Mouse (Mus musculus): ENCODE measurements around the gene Gprin2. TPM values are rescaled to one million over a fixed set of nuclear protein-coding genes. Genes with fewer than 3 reads are reported as not detected.

The Gprin2 gene
- polyA plus RNA-seq, 1 experiment = not detected

DNA sequence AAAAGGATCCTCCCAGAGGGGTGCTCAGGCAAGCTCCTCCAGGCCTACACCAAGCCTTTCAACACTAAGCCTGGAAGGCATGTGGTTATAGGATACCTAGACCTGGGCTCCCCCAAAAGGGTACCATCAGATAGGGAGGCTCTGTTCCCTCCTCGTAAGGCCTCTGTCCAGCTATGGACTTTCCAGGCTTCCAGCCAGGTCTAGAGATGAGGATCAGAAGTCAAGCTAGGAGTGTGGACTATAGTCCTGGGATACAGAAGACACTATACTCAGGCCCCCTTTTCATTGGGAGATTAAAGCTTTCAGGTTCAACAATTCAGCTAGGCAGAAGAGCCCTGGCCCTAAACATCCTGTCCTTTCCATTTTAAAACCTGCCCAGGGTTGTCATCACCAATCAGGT is 18.4 kb downstream of the Gprin2 start:
- H3K36me3 ChIP-seq (ENCODE audit: control insufficient read depth) = no peaks in the 10 kb centered on the region
- TF ChIP-seq GATA1 (IDR thresholded peaks at IDR 0.05; ENCODE audit: low read length) = no peak
- H3K4me1 ChIP-seq (ENCODE audit: control insufficient read depth) = no peaks in the 10 kb centered on the region
- no peak overlapping the region for H3K4me3 ChIP-seq (replicated peaks)
- H3K27me3 ChIP-seq (ENCODE audit: control insufficient read depth) = no peaks in the 10 kb centered on the region
- H3K9me3 ChIP-seq (ENCODE audit: control insufficient read depth, low read length) = no peaks in the 10 kb centered on the region

DNA sequence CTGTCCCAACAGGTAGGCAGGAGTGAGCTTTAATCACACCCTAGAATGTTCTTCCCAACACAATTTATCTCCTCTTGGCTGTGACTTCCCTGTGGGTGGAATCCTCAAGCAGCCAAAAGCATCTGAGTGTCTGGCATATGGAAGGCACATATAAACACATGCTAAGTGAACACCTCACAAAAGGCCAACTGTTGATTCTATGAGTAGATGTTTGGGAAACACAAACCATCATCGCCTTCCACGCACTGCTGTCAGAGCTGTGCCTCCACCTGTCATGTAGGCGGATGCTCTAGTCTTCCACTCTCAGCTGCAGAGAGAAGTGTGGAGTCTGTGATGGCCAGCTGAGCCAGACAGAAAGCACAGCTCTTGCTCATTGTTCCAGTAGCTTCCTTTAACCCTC is 22.1 kb downstream of the Gprin2 start:
- Histone ChIP-seq H3K27me3 (ENCODE audit: control insufficient read depth) (no peaks in the 10 kb centered on the region), H3K4me1 (ENCODE audit: control insufficient read depth) (no peaks in the 10 kb centered on the region), H3K9me3 (ENCODE audit: control insufficient read depth, low read length) (no peaks in the 10 kb centered on the region), H3K4me3 (replicated peaks) (no peak overlapping the region), H3K36me3 (ENCODE audit: control insufficient read depth) (no peaks in the 10 kb centered on the region)
- TF ChIP-seq GATA1 (IDR thresholded peaks at IDR 0.05; ENCODE audit: low read length) (no peak), TAL1 (IDR thresholded peaks at IDR 0.05; ENCODE audit: low read length) (no peak)

DNA sequence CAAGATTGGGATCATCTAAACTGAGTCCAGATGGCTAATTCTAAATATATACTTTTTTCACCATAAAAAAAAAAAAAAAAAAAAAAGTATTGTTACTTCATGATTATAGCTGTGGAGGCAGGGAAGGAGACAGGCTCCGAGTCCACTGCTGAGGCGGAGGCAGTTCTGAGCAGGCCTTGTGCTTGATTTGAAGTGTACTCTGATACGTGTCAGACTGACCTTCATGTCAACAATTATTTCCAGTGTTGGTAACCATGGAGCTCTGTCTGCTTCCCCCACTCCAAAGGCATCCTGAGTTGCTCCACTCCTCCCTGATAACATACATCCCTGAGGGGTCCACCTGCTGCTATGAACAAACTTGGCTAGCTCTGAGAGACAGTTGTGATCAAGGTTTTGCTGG is 30.3 kb downstream of the Gprin2 start:
- H3K4me3 ChIP-seq (replicated peaks) = no peak overlapping the region
- H3K36me3 ChIP-seq (ENCODE audit: control insufficient read depth) = no peaks in the 10 kb centered on the region
- no peaks in the 10 kb centered on the region for H3K4me1 ChIP-seq (ENCODE audit: control insufficient read depth)
- TF ChIP-seq TAL1 (IDR thresholded peaks at IDR 0.05; ENCODE audit: low read length) = no peak
- no peak for TF ChIP-seq GATA1 (IDR thresholded peaks at IDR 0.05; ENCODE audit: low read length)
- no peaks in the 10 kb centered on the region for H3K27me3 ChIP-seq (ENCODE audit: control insufficient read depth)
- no peaks in the 10 kb centered on the region for H3K9me3 ChIP-seq (ENCODE audit: control insufficient read depth, low read length)

DNA sequence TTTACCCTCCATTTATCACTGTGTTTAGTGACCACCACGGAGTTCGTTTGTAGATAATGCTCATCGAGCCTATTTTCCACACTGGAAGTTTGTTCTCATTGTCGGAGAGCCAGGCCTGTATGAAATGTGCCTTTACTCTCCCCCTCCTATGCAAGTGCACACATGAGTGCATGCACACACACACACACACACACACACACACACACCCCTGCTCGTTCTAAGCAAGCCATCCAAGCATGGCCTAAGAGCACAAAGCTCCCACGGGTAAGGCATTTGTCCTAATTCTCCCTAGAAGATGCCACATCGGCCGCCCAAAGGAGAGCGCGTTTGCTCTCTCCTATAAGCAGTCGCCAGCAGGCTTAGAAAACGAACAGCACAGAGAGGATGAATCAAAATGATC is 45.7 kb downstream of the Gprin2 start:
- no peak overlapping the region for H3K4me3 ChIP-seq (replicated peaks)
- no peaks in the 10 kb centered on the region for H3K27me3 ChIP-seq (ENCODE audit: control insufficient read depth)
- no peaks in the 10 kb centered on the region for H3K9me3 ChIP-seq (ENCODE audit: control insufficient read depth, low read length)

DNA sequence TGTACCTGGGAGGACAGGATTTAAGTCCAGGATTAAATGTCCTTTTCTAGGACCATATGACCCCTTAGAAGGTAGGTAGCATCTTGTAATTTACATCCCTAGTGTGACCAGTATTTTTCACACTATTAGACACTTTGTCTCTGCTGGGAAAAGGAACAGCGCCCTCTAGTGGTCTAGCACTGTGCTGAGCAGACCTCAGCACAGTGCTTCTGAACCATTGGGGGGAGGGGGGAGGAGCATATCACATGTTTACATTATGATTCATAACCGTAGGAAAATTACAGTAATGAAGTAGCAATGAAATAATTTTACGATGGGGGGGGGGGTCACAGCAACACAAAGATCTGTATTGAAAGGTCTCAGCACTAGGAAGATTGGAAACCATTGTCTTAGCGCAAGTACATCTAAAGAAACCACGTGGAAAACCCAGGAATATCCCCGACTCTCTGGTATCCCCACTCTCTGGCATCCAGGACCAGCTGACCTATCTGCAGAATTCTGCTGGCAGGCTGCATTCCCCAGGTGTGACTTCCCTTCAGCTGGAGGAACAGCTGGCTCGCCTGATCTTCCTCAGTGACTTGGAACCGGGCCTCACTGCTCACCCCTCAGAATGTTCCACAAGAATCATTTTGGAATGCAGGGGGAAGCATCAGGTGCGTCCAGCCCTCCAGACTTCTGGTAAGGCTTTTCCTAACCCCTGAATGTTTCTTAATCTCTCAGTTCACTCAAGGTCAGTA is 46.7 kb downstream of the Gprin2 start:
- H3K4me3 ChIP-seq (replicated peaks) = no peak overlapping the region
- TF ChIP-seq GATA1 (IDR thresholded peaks at IDR 0.05; ENCODE audit: low read length) (no peak), TAL1 (IDR thresholded peaks at IDR 0.05; ENCODE audit: low read length) (no peak)

More for the DNA sequence above, 45.7 kb downstream of the Gprin2 start:
- TF ChIP-seq TAL1 (IDR thresholded peaks at IDR 0.05; ENCODE audit: low read length) (no peak), GATA1 (IDR thresholded peaks at IDR 0.05; ENCODE audit: low read length) (no peak)
- Histone ChIP-seq H3K4me1 (ENCODE audit: control insufficient read depth) (no peaks in the 10 kb centered on the region), H3K36me3 (ENCODE audit: control insufficient read depth) (no peaks in the 10 kb centered on the region)

DNA sequence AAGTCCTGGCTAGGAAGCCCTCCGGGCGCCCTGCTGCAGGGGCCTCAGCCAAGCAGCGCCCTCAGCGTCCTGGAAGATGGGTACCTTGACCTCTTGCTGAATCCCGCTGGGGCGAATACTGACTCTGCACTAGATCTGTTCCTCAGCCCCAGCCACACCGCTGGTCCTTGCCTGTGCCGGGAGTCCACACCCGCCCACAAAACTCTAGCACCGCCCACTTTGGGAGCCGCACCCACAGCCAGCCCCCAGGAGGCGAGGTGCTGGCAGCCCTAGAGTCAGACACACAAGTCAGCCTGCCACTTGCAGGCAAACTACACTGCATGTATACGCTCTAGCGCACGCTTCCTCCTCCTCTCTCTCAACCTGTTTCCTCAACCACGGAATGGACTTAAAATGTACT is 49.1 kb downstream of the Gprin2 start, which contains the start of gene Npy4r:
Gene Npy4r (minus strand): TSS at position 148 of the 400 bp plus-strand sequence.
- H3K4me1 ChIP-seq (ENCODE audit: control insufficient read depth) = no peaks in the 10 kb centered on the region
- no peak within 1 kb of the TSS for H3K4me3 ChIP-seq (replicated peaks)
- no peaks in the 10 kb centered on the region for H3K9me3 ChIP-seq (ENCODE audit: control insufficient read depth, low read length)
- TF ChIP-seq TAL1 (IDR thresholded peaks at IDR 0.05; ENCODE audit: low read length) = no peak
- no peak for TF ChIP-seq GATA1 (IDR thresholded peaks at IDR 0.05; ENCODE audit: low read length)
- H3K36me3 ChIP-seq (ENCODE audit: control insufficient read depth) = no peaks in the 10 kb centered on the region
- H3K27me3 ChIP-seq (ENCODE audit: control insufficient read depth) = no peaks in the 10 kb centered on the region

More for the DNA sequence above, 46.7 kb downstream of the Gprin2 start:
- Histone ChIP-seq H3K36me3 (ENCODE audit: control insufficient read depth) (no peaks in the 10 kb centered on the region), H3K9me3 (ENCODE audit: control insufficient read depth, low read length) (no peaks in the 10 kb centered on the region), H3K4me1 (ENCODE audit: control insufficient read depth) (no peaks in the 10 kb centered on the region), H3K27me3 (ENCODE audit: control insufficient read depth) (no peaks in the 10 kb centered on the region)

DNA sequence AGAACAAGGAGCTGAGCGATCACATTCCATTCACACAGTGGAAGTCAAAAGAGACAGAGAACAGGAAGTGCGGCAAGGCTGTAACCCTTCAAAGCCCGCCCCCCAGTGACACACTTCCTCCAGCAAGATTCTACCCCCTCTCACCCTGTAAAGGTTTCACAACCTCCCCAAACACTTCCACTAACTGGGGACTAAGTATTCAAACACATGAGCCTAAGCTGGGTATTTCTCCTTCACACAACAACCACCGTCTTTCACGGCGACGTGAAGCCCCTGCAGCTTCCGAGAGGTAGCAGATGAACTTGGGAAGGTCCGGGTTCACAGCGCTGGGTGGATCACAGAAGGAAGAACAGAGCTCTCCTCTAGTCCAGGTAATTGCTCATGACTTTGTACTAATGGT is 58.5 kb downstream of the Gprin2 start:
- no peaks in the 10 kb centered on the region for H3K9me3 ChIP-seq (ENCODE audit: control insufficient read depth, low read length)
- H3K27me3 ChIP-seq (ENCODE audit: control insufficient read depth) = no peaks in the 10 kb centered on the region
- TF ChIP-seq TAL1 (IDR thresholded peaks at IDR 0.05; ENCODE audit: low read length) (no peak), GATA1 (IDR thresholded peaks at IDR 0.05; ENCODE audit: low read length) (no peak)
- no peak overlapping the region for H3K4me3 ChIP-seq (replicated peaks)
- no peaks in the 10 kb centered on the region for H3K36me3 ChIP-seq (ENCODE audit: control insufficient read depth)
- H3K4me1 ChIP-seq (ENCODE audit: control insufficient read depth) = no peaks in the 10 kb centered on the region

DNA sequence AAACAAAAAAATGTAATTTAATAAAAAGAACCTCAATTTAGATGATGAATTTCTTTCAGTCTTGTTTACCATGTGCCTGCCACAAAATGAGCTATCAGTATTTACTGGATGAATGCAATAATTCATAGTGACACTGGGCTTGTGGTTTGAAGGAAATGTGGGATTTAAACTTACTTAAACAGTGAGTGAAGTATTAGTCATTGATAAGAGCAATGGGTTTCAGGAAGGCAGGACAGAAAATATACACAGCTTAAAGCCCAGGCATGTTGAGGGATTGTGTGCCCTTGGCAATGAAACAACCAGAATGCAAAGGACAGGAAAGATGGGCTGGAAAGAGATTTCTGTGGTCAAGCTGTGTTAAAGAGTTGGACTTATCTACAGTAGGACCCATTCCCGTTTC is 59.1 kb downstream of the Gprin2 start:
- Histone ChIP-seq H3K36me3 (ENCODE audit: control insufficient read depth) (no peaks in the 10 kb centered on the region), H3K4me1 (ENCODE audit: control insufficient read depth) (no peaks in the 10 kb centered on the region), H3K27me3 (ENCODE audit: control insufficient read depth) (no peaks in the 10 kb centered on the region), H3K9me3 (ENCODE audit: control insufficient read depth, low read length) (no peaks in the 10 kb centered on the region), H3K4me3 (replicated peaks) (no peak overlapping the region)
- TF ChIP-seq GATA1 (IDR thresholded peaks at IDR 0.05; ENCODE audit: low read length) (no peak), TAL1 (IDR thresholded peaks at IDR 0.05; ENCODE audit: low read length) (no peak)

DNA sequence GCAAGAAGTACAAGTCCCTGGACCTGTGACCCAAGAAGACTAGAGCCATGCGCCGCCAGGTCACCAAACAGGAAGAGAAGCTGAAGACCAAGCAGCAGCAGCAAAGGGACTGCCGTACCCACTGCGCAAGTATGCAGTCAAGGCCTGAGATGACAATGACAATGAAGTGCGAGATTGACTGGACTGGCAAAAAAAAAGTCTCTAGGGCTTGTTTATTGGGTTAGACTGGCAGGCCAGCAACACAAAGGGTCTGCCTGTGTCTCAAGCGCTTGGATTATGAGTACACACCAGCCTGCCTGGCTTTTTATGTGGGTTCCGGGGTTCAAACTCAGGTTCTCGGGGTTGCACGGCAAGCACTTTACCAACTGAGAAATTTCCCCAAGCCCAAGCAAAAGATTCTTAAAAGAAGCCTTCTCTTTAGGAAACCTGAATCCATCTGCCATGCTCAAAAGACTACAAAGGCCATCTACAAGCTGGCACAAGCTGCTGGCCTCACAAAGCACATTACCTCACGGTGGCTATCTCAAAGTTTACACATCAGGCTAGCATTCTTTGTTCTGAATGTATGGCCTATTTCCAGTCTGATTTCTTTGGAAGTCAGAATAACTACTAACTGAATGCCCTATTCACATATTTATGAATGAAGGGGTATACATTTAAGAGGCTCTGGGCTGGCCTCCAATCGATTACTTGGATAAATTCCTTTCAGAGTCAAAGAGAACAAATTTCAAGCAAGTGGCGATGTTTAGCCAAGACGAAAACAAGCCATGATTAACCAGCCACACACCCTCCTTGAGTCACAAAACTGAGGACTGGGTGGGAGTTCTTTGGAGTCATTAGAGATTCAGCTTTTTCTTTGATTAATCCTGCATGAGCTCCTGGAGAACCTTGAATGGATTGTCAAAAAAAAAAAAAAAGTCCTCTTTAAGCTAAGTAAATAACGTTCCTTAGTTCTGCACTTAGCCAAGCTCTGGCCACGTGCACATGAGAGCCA is 61.5 kb downstream of the Gprin2 start:
- Histone ChIP-seq H3K4me1 (ENCODE audit: control insufficient read depth) (no peaks in the 10 kb centered on the region), H3K27me3 (ENCODE audit: control insufficient read depth) (no peaks in the 10 kb centered on the region), H3K36me3 (ENCODE audit: control insufficient read depth) (no peaks in the 10 kb centered on the region), H3K9me3 (ENCODE audit: control insufficient read depth, low read length) (no peaks in the 10 kb centered on the region), H3K4me3 (replicated peaks) (no peak overlapping the region)
- TF ChIP-seq GATA1 (IDR thresholded peaks at IDR 0.05; ENCODE audit: low read length) = no peak
- no peak for TF ChIP-seq TAL1 (IDR thresholded peaks at IDR 0.05; ENCODE audit: low read length)

Other genes with a start within 250 kb of the Gprin2 start
- gene Rbp3, start 247.7 kb downstream of the Gprin2 start, polyA plus RNA-seq (2012) = not detected in 2 replicates
- gene Zfp488, start 222.9 kb downstream of the Gprin2 start, polyA plus RNA-seq (2012) = not detected in 2 replicates
- not detected in 2 replicates for gene Gm30083, start 186.5 kb downstream of the Gprin2 start, polyA plus RNA-seq (2012)
- gene Gm5460, start 184.9 kb downstream of the Gprin2 start, polyA plus RNA-seq (2012) = not detected in 2 replicates
- 0.01 TPM in 1 of 2 replicates, not detected in the other for gene Antxrl, start 148.9 kb downstream of the Gprin2 start, polyA plus RNA-seq (2012)
- gene Anxa8, start 115.7 kb downstream of the Gprin2 start, polyA plus RNA-seq (2012) = not detected in 2 replicates
- gene A630023A22Rik, start 98.9 kb downstream of the Gprin2 start, polyA plus RNA-seq (2012) = not detected in 2 replicates
- gene Npy4r, start 49.2 kb downstream of the Gprin2 start, polyA plus RNA-seq (2012) = not detected in 2 replicates
- gene Syt15, start 17.9 kb upstream of the Gprin2 start, polyA plus RNA-seq (2012) = not detected in 2 replicates
- gene Shld2, start 108.8 kb upstream of the Gprin2 start, polyA plus RNA-seq (2012) = 0.01 and 0.03 TPM in 2 replicates
- gene Glud1, start 109.1 kb upstream of the Gprin2 start, polyA plus RNA-seq (2012) = 0.44 and 0.87 TPM in 2 replicates
- not detected in 2 replicates for gene Fam25c, start 153.8 kb upstream of the Gprin2 start, polyA plus RNA-seq (2012)
- not detected in 2 replicates for gene Sncg, start 173.1 kb upstream of the Gprin2 start, polyA plus RNA-seq (2012)
- 0.01 TPM in 1 of 2 replicates, not detected in the other for gene Mmrn2, start 173.8 kb upstream of the Gprin2 start, polyA plus RNA-seq (2012)

Data from erythroblast, embryonic 14.5 days (primary cell).